In genomic region chr9:58567682-58568081, GRCm38 (mm10) we compare ENCODE assay signal across 9 mouse cellular contexts. TPM values are rescaled to one million over a fixed set of nuclear protein-coding genes. Genes with fewer than 3 reads are reported as not detected.
A peak's percentile ranks its signal among the peaks of the same experiment; 100 is the strongest.
DNase-seq lines count a peak whose midpoint lies in the region; ATAC-seq and TF ChIP-seq lines count a peak whose summit lies in the region.
"Had no signal": no experiment of that assay in that cellular context is flagged by ENCODE, and none has a peak within 500 bp of the region (broad histone marks: within the 10 kb centered on the region; RNA-seq: fewer than 3 reads in every experiment).

No protein-coding gene starts in this region.

- H3K4me1 ChIP-seq in kidney, postnatal 0 days (replicated peaks; ENCODE audit: insufficient read depth, low read length): no peaks in the 10 kb centered on the region

- peak; percentile 57 for TF ChIP-seq CTCF in kidney, postnatal 0 days (IDR thresholded peaks at IDR 0.05; ENCODE audit: low read depth)

- H3K9me3 ChIP-seq in kidney, postnatal 0 days (replicated peaks; ENCODE audit: low read length): no peaks in the 10 kb centered on the region

- H3K36me3 ChIP-seq in kidney, postnatal 0 days (ENCODE audit: insufficient read depth, low read length): no peaks in the 10 kb centered on the region

- no peaks in the 10 kb centered on the region for H3K27me3 ChIP-seq in kidney, postnatal 0 days (ENCODE audit: insufficient read depth, low read length)

- H3K9ac ChIP-seq in kidney, postnatal 0 days (ENCODE audit: low read depth, low read length): no peak overlapping the region

- ATAC-seq in kidney, postnatal 0 days (replicated peaks; ENCODE audit: low FRiP score, low read depth): no peak
- 0 out of 2 replicates have a peak, but pooled peaks have one; percentile 52 for ATAC-seq in megakaryocyte-erythroid progenitor cell, adult 5-6 weeks (replicated peaks; ENCODE audit: low FRiP score, low TSS enrichment, poor library complexity, severe bottlenecking)

- H3K4me3 ChIP-seq in kidney, postnatal 0 days (replicated peaks; ENCODE audit: low read depth, low read length): no peak overlapping the region

- DNase-seq in kidney, postnatal 0 days (ENCODE audit: low spot score): peak; percentile 29
- DNase-seq in kidney, adult 18-20 months: no peak
- peak; percentile 45 for DNase-seq in CD4-positive helper T cell, adult 2 months (ENCODE audit: low read depth, low spot score)
- peak; percentile 43 for DNase-seq in NIH3T3 (ENCODE audit: low read depth)
- no peak for DNase-seq in adrenal gland, postnatal 4 days (ENCODE audit: low spot score in 2 of 2)
- no peak for DNase-seq in adrenal gland, postnatal 10 days
- DNase-seq in urinary bladder, postnatal 14 days (ENCODE audit: low spot score): no peak
- DNase-seq: layer of hippocampus, postnatal 36 days had no signal

- no peak overlapping the region for H3K27ac ChIP-seq in kidney, postnatal 0 days

- H3K4me2 ChIP-seq in kidney, postnatal 0 days (ENCODE audit: low read length): no peak overlapping the region

RNA-seq across cellular contexts. Expression of gene Cd276, which starts 12.4 kb away (rescaled TPM):
- polyA plus RNA-seq in kidney, postnatal 0 days (2015; fragmentation: Nextera tagmentation; extraction: Ambion mirVana): 23.9 and 27.9 TPM in 2 replicates
- 0.45 TPM in 1 of 2 replicates, not detected in the other for total RNA-seq in megakaryocyte-erythroid progenitor cell, adult 5-6 weeks (2014; fragmentation: Nextera tagmentation)
- not detected in 2 replicates for total RNA-seq in megakaryocyte-erythroid progenitor cell, adult 5-6 weeks (2017)
- 10 to 100 TPM; 35.3 to 37.2 TPM for total RNA-seq in adrenal gland, postnatal 4 days (2021)
- total RNA-seq in adrenal gland, postnatal 10 days (2021): 10 to 100 TPM; 16.2 to 20.9 TPM

RNA-seq across cellular contexts. Expression of gene Nptn, which starts 14.4 kb away (rescaled TPM):
- polyA plus RNA-seq in kidney, postnatal 0 days (2015; fragmentation: Nextera tagmentation; extraction: Ambion mirVana): 168 and 169 TPM in 2 replicates
- 142 and 165 TPM in 2 replicates for total RNA-seq in megakaryocyte-erythroid progenitor cell, adult 5-6 weeks (2014; fragmentation: Nextera tagmentation)
- total RNA-seq in megakaryocyte-erythroid progenitor cell, adult 5-6 weeks (2017): 73.2 and 106 TPM in 2 replicates
- total RNA-seq in adrenal gland, postnatal 4 days (2021): 100 to 1,000 TPM; 179 to 186 TPM
- total RNA-seq in adrenal gland, postnatal 10 days (2021): 100 to 1,000 TPM; 172 to 178 TPM

Comparison
In these comparisons a context has a peak if more than half of its experiments do, and no peak if none do; other contexts are left out.
1. DNase-seq: peak in kidney, postnatal 0 days (single experiment), CD4-positive helper T cell, adult 2 months (single experiment) and NIH3T3 (single experiment); none in kidney, adult 18-20 months (single experiment), adrenal gland, postnatal 4 days (0 of 2), adrenal gland, postnatal 10 days (single experiment) and urinary bladder, postnatal 14 days (single experiment).
2. RNA of gene Cd276, which starts 12.4 kb away (total RNA-seq): 35.3 to 37.2 TPM in adrenal gland, postnatal 4 days and 16.2 to 20.9 TPM in adrenal gland, postnatal 10 days; 0.45 TPM in megakaryocyte-erythroid progenitor cell, adult 5-6 weeks; every median in the first group is over 10 times any median in the second.